Mouse (Mus musculus): ENCODE measurements at regions not wholly inside any gene's neighbourhood (a gene's known extent, or its start where the extent isn't known, plus 50 kb on each side); places are given as distances from the start of the nearest gene placed in this dataset.

GRCm38 (mm10) chr11:63573271-63573670 is 348.8 kb downstream of the Hs3st3b1 start:
- no peak for TF ChIP-seq POLR2A (IDR thresholded peaks at IDR 0.05; ENCODE audit: insufficient read depth, low read depth, low read length)
- TF ChIP-seq CTCF (IDR thresholded peaks at IDR 0.05) = no peak
- no peak for TF ChIP-seq EP300 (IDR thresholded peaks at IDR 0.05; ENCODE audit: insufficient read depth, low read depth, low read length)

Data from heart, adult 2 months (tissue).